Comparison of ENCODE assay signal across 8 mouse cellular contexts in genomic region chr4:32983176-32984155, GRCm38 (mm10). TPM values are rescaled to one million over a fixed set of nuclear protein-coding genes. Genes with fewer than 3 reads are reported as not detected.
A peak's percentile ranks its signal among the peaks of the same experiment; 100 is the strongest.
DNase-seq lines count a peak whose midpoint lies in the region; ATAC-seq and TF ChIP-seq lines count a peak whose summit lies in the region.

No protein-coding gene starts in this region.

- ATAC-seq in hindbrain, embryonic 16.5 days = peak; percentile 79

- peak overlapping the region; percentile 98 for H3K27ac ChIP-seq in gastrocnemius, adult 2 months
- H3K27ac ChIP-seq in hindbrain, embryonic 16.5 days (ENCODE audit: low read depth, low read length) = peak overlapping the region; percentile 86
- H3K27ac ChIP-seq in left cerebral cortex, adult 2 months = peak overlapping the region; percentile 92

- no peaks in the 10 kb centered on the region for H3K9me3 ChIP-seq in hindbrain, embryonic 16.5 days (ENCODE audit: control insufficient read depth, low read length)

- peak overlapping the region; percentile 82 for H3K9ac ChIP-seq in hindbrain, embryonic 16.5 days (ENCODE audit: low read depth, low read length)

- TF ChIP-seq CTCF in gastrocnemius, adult 2 months (IDR thresholded peaks at IDR 0.05) = no peak
- TF ChIP-seq CTCF in left cerebral cortex, adult 2 months (IDR thresholded peaks at IDR 0.05) = no peak; the same call in 1 of the 2 replicates

- peak; percentile 66 for DNase-seq in T-cell, adult 2 months (ENCODE audit: low spot score)
- DNase-seq in cerebellum, postnatal 36 days = peak; percentile 75 to 78
- DNase-seq in gastrocnemius, adult 2 months = peak; percentile 90
- peak; percentile 66 to 68 for DNase-seq in left cerebral cortex, adult 2 months (ENCODE audit: extremely low spot score in 1 of 2, low spot score in 2 of 2)
- peak; percentile 51 to 68 for DNase-seq in lung, postnatal 4 days
- DNase-seq in right cerebral cortex, adult 18-20 months = peak; percentile 55
- peak; percentile 40 for DNase-seq in urinary bladder, postnatal 25 days (ENCODE audit: low spot score)

- WGBS in hindbrain, embryonic 16.5 days = under 1% methylated on average over 57 of the region's 94 CpGs

- H3K27me3 ChIP-seq in hindbrain, embryonic 16.5 days (replicated peaks; ENCODE audit: control insufficient read depth, insufficient read depth, low read length) = no peaks in the 10 kb centered on the region

- peak overlapping the region; percentile 97 for H3K4me2 ChIP-seq in hindbrain, embryonic 16.5 days (ENCODE audit: low read length)

- peaks cover 19% of the 10 kb centered on the region for H3K4me1 ChIP-seq in hindbrain, embryonic 16.5 days (ENCODE audit: control insufficient read depth, insufficient read depth, low read depth, low read length)

- H3K36me3 ChIP-seq in hindbrain, embryonic 16.5 days (ENCODE audit: control insufficient read depth, insufficient read depth, low read length) = no peaks in the 10 kb centered on the region

- peak overlapping the region; percentile 97 for H3K4me3 ChIP-seq in gastrocnemius, adult 2 months
- H3K4me3 ChIP-seq in hindbrain, embryonic 16.5 days (ENCODE audit: low read length) = peak overlapping the region; percentile 94
- H3K4me3 ChIP-seq in left cerebral cortex, adult 2 months = peak overlapping the region; percentile 73

- intact Hi-C loops in gastrocnemius, adult 2 months (cut with DNase I) = loop anchor here (5.0 kb wide), 1 partner anchor 34 kb away; no protein-coding TSS in a partner anchor
- intact Hi-C loops in left cerebral cortex, adult 2 months (cut with DNase I) = loop anchor here (2.0 kb wide), 1 partner anchor 47 kb away; the partner anchor contains the start of gene Ube2j1

RNA-seq across cellular contexts. Expression of gene Rragd, which starts 0.6 kb away (rescaled TPM):
- total RNA-seq in gastrocnemius, adult 2 months (2021) = 100 to 1,000 TPM; 174 to 204 TPM
- polyA plus RNA-seq in hindbrain, embryonic 16.5 days (2015; fragmentation: Nextera tagmentation; extraction: Ambion mirVana) = 31.1 and 31.3 TPM in 2 replicates
- total RNA-seq in left cerebral cortex, adult 2 months (2021) = 10 to 100 TPM; 90.3 to 93.3 TPM

RNA-seq across cellular contexts. Expression of gene Ankrd6, which starts 32.8 kb away (rescaled TPM):
- 1 to 10 TPM; 2.5 to 6.2 TPM for total RNA-seq in gastrocnemius, adult 2 months (2021)
- polyA plus RNA-seq in hindbrain, embryonic 16.5 days (2015; fragmentation: Nextera tagmentation; extraction: Ambion mirVana) = 22.2 and 27.1 TPM in 2 replicates
- total RNA-seq in left cerebral cortex, adult 2 months (2021) = 10 to 100 TPM; 51.6 to 54.5 TPM

RNA-seq across cellular contexts. Expression of gene Ube2j1, which starts 47.8 kb away (rescaled TPM):
- 10 to 100 TPM; 50.5 to 54.7 TPM for total RNA-seq in gastrocnemius, adult 2 months (2021)
- polyA plus RNA-seq in hindbrain, embryonic 16.5 days (2015; fragmentation: Nextera tagmentation; extraction: Ambion mirVana) = 69.5 and 72.4 TPM in 2 replicates
- 100 to 1,000 TPM in 1 of 2 experiments, 10 to 100 TPM in 1; 99.7 to 105 TPM for total RNA-seq in left cerebral cortex, adult 2 months (2021)

Comparison
In these comparisons a context has a peak if more than half of its experiments do, and no peak if none do; other contexts are left out.
1. Peak in every context shown above with its lines: DNase-seq, ATAC-seq, H3K4me3 ChIP-seq and H3K27ac ChIP-seq.
2. DNase-seq: peak in every context shown above with its lines; median percentile 90 in gastrocnemius, adult 2 months; 76 in cerebellum, postnatal 36 days; 67 in left cerebral cortex, adult 2 months; 66 in T-cell, adult 2 months; 60 in lung, postnatal 4 days; 55 in right cerebral cortex, adult 18-20 months; 40 in urinary bladder, postnatal 25 days.
3. RNA of gene Ankrd6, which starts 32.8 kb away (total RNA-seq): 51.6 to 54.5 TPM in left cerebral cortex, adult 2 months; 2.5 to 6.2 TPM in gastrocnemius, adult 2 months; every median in the first group is over 4 times any median in the second.